Mouse (Mus musculus): ENCODE results near the gene Gm20388. TPM values are rescaled to one million over a fixed set of nuclear protein-coding genes. Genes with fewer than 3 reads are reported as not detected.

Gm20388 gene
- total RNA-seq, 4 experiments from 2014 or later: 0.17 to 15.1 (median 6.6) TPM

DNA sequence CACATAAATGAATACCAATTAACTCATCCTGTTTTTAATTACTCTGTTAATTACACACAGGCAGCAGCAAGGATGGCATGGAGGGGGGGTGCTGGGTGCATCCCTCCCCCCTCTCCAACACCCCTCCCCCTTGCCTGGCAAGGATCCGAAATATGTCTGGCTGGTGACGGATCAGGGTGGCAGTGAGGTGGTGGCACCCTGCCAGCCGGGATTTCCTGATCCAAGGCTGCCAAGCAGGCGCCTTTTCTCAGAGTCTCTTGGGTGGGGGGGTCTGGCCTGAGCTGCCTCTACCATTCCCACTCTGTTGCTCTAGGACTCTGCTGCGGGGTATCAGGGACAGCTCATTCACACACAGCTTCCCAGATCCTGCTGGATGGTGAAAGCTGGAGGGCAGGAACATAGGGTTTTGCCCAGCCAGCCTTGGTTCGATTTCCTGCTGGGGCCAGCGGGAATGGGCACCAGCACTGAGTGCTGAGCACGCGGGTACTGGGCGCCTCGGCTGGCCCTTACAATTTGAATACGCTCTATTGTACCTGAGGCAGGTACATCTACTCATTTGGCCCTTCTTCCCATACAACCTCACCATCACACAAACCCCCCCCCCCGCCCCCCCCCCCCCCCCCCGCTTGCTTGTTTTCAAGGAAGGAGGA is 2755.2 kb downstream of the Gm20388 start:
- no peak for DNase-seq (ENCODE audit: low spot score in 2 of 2)

DNA sequence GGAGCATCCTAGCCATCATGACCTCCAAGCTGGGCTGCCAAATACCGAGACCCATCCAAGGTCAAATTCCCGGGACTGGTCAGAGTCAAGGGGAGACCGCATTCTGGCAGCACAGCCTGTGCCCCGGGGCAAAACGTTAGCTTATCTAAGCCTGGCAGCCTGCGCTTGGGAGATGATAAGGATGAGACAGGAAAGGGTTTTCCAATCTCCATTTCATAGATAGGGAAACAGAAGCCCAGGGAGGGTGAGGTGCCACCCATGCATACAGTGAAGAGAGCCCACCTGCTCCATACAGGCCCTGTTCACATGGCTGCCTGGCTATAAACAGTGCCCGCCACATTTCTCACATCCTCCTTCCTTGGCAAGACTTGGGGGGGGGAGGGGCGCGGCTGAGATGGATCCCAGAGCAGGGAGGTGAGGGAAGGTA is 2755.7 kb downstream of the Gm20388 start:
- DNase-seq (ENCODE audit: low spot score in 2 of 2): no peak

DNA sequence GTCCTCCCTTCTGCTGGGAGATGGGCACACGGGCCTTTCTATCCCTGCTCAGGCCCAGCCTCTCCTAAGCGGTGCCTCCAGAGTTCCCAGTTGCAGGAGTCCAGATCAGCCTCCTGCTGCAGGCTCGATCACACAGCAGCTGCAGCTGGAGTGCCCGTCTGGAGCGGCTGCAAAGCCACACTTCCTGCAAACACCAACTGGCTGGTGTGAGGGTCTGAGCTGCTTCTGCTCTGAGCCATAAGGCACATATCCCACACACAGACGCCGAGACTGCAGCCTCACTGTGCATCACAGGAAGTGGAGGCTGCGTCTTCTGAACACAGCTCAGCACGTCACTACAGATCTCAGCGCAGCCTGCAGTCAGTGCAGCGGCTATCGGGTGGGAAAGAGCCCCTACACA is 2756.2 kb downstream of the Gm20388 start:
- DNase-seq (ENCODE audit: low spot score in 2 of 2): peak; percentile 64 to 73

- DNase-seq (ENCODE audit: low spot score in 2 of 2): peak; percentile 54 to 69
Observed at GRCm38 (mm10) chr8:122667854-122668253, 2757.2 kb downstream of the Gm20388 start.

- no peak for DNase-seq (ENCODE audit: low spot score in 2 of 2)
Observed at GRCm38 (mm10) chr8:122669370-122669769, 2758.7 kb downstream of the Gm20388 start.

GRCm38 (mm10) chr8:122670001-122670400 is 2759.4 kb downstream of the Gm20388 start:
- no peak for DNase-seq (ENCODE audit: low spot score in 2 of 2)

DNA sequence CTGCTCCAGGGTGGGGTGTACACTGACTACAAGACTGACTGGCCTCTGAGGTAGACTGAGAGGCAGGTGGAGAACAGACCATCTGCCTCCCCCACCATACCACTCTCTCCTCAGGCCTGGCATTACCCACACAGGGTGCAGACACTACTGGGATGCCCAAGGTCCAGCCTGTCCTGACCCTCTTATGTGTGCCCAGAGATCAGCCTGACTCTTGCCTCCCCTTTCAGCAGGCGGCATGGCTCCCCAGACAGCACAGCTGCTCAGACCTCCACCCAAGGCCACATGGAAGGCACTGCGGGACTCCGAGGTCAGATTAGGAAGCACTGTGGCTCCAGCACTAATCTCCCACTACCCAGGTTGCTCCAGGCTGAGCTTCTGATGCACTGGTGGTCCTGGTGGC is 2760.1 kb downstream of the Gm20388 start:
- DNase-seq (ENCODE audit: low spot score in 2 of 2): no peak

DNA sequence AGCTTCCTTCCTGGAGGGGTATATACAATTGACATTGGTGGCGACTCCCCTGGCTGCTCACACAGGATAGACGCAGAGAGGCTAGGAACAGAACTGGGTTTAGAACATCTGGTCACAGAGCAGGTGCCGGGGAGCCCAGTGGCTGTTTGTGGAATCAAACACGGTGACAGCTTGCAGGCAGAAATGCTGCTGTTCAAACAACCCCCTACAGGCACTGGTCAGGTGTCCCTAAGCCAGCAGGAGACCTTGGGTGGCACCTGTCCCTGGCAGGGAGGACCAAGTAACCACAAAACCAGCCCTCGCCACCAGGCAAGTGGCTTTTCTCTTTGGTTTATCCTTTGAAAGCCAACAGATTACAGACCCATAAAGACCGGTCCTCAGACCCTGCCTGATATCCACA is 2761.3 kb downstream of the Gm20388 start:
- no peak for DNase-seq (ENCODE audit: low spot score in 2 of 2)

- DNase-seq (ENCODE audit: low spot score in 2 of 2): no peak
Observed at GRCm38 (mm10) chr8:122673989-122674388, 2763.3 kb downstream of the Gm20388 start.

DNA sequence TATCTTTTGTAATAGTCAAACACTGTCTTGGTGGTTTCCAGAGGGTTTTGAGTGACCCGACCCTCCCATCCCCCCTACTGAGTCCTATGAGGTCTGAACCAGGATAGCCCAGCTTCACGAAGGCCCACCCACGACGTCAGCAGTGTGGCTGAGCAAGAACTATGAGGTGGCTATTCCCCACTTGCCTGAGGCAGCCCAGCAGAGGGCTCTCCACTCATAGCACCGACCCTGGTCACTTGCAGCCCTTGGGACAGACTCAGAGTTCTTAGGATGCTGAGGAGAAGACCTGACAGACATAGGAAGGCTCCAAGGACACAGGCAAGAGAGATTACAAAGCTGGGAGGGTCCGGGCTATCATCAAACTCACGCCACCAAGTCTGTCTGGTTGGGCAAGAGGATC is 2764.4 kb downstream of the Gm20388 start:
- DNase-seq (ENCODE audit: low spot score in 2 of 2): no peak

DNA sequence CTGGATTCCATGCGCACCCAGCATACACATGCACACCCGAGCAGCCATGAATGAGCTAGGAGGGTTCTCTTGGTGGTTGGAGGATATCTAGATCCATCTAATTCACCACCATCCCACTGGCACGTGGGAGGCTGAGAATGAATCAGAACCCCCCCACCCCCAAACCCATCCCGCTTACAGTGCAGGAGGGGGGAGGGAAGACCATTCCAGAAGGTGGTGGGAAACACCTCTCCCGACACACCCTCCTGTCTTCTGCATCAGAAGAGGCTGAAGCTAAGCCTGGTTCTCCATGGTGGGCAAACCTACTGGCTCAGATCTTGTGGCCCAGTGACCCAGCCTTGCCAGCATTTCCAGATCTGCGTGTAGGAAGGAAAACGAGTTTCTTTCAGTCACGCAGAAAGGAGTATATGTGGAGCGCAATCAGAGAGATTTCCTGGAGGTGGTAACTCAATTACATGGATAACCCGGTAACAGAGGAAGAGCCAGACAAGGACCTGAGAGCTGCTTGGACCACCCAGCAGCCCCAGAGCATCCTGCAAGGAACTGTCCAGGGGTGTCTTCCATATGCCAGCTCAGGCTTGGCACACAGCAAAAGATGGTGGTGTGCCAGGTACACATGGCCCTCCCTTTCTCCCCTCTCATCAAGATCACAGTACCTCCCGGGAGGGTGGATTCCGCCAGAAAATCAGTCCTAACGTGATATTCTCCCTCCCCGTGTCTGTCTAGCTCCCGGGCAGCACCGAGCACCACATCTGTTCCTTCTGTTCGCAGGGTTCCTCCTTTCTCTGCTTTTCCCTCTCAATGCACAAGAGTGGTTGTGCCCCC is 2765.2 kb downstream of the Gm20388 start:
- no peak for DNase-seq (ENCODE audit: low spot score in 2 of 2)

GRCm38 (mm10) chr8:122676621-122677480 is 2766.2 kb downstream of the Gm20388 start:
- DNase-seq (ENCODE audit: low spot score in 2 of 2): peak; percentile 81 to 86

- DNase-seq (ENCODE audit: low spot score in 2 of 2): no peak
Observed at GRCm38 (mm10) chr8:122677481-122678021, 2766.9 kb downstream of the Gm20388 start.

GRCm38 (mm10) chr8:122678061-122678895 is 2767.6 kb downstream of the Gm20388 start:
- DNase-seq (ENCODE audit: low spot score in 2 of 2): peak in 1 of 2 experiments; percentile 73

GRCm38 (mm10) chr8:122678896-122679210 is 2768.2 kb downstream of the Gm20388 start:
- no peak for DNase-seq (ENCODE audit: low spot score in 2 of 2)

GRCm38 (mm10) chr8:122679325-122679920 is 2768.8 kb downstream of the Gm20388 start:
- no peak for DNase-seq (ENCODE audit: low spot score in 2 of 2)

DNA sequence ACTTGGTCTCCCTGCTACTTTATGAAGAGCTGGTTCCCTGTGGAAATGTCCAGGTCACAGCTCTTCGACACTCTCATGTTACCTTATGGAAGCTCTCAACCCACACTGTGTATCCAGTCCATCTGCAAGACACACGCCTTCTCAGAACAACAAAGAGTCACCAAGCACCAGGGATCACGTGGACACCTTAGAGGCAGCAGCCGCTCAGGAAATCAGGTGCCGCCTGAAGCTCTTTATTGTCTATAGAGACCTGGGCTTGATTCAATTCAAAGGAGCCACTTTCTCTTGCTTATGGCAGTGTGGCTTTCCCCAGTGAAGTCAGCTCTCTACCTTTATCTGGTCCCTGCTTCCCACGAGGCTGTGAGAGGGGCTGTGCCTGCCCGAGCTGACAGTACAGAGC is 2769.5 kb downstream of the Gm20388 start:
- no peak for DNase-seq (ENCODE audit: low spot score in 2 of 2)

DNA sequence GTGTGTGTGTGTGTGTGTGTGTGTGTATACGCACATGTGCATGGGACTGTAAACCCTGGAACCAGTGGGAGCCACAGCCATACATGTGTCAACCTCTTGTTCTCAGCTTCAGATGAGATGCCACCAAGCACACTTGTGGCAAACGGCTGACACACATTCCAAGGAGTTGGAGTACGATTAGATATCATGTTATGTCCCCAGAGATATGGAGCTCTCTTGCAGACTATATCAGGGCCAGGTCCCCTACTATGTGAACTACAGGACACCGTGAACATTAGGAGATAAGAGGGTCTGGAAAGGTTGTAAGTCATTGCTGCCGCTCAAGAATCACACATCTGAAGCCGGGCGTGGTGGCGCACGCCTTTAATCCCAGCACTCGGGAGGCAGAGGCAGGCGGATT is 2772.2 kb downstream of the Gm20388 start:
- no peak for DNase-seq (ENCODE audit: low spot score in 2 of 2)

GRCm38 (mm10) chr8:122685097-122685861 is 2774.6 kb downstream of the Gm20388 start:
- no peak for DNase-seq (ENCODE audit: low spot score in 2 of 2)

- no peak for DNase-seq (ENCODE audit: low spot score in 2 of 2)
Observed at GRCm38 (mm10) chr8:122686879-122687278, 2776.2 kb downstream of the Gm20388 start.
